ENCODE assay signal across 44 mouse cellular contexts in the genomic region with DNA sequence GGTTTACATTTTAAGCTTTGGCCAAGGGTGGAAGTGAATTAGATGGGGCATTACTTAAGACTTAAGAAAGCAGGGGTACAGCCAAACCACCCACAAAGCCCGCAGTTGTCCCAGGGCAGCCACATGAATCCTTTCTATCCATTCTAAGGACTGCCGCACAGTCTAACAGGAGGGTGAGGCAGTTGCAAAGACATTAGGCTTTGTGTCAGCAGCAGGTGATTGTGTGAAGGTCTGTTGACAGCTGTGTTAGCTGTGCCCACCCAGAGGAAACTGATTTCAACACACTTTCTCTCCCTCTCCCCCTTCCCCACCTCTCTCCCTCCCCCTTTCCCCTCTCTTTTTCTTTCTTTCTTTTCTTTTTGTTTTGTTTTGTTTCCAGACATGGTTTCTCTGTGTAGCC. TPM values are rescaled to one million over a fixed set of nuclear protein-coding genes. Genes with fewer than 3 reads are reported as not detected.
"Had no signal": no experiment of that assay in that cellular context is flagged by ENCODE, and none has a peak within 500 bp of the region (broad histone marks: within the 10 kb centered on the region; RNA-seq: fewer than 3 reads in every experiment).

No protein-coding gene starts in this region.

- H3K4me2 ChIP-seq: limb, embryonic 12.5 days; limb, embryonic 13.5 days; limb, embryonic 15.5 days; liver, embryonic 11.5 days; liver, embryonic 12.5 days; liver, embryonic 13.5 days; liver, embryonic 15.5 days; lung, embryonic 14.5 days; lung, embryonic 15.5 days; midbrain, embryonic 11.5 days; midbrain, embryonic 12.5 days; midbrain, embryonic 13.5 days; midbrain, embryonic 15.5 days; neural tube, embryonic 12.5 days; neural tube, embryonic 13.5 days had no signal

- H3K27ac ChIP-seq: limb, embryonic 10.5 days; limb, embryonic 12.5 days; limb, embryonic 13.5 days; limb, embryonic 15.5 days; liver, embryonic 12.5 days; liver, embryonic 13.5 days; liver, embryonic 14.5 days; liver, embryonic 15.5 days; lung, embryonic 15.5 days; macrophage; midbrain, embryonic 10.5 days; midbrain, embryonic 12.5 days; midbrain, embryonic 13.5 days; midbrain, embryonic 15.5 days; neural tube, embryonic 12.5 days; neural tube, embryonic 13.5 days had no signal

- H3K27me3 ChIP-seq: limb, embryonic 12.5 days; limb, embryonic 13.5 days; limb, embryonic 15.5 days; liver, embryonic 12.5 days; liver, embryonic 13.5 days; liver, embryonic 15.5 days; lung, embryonic 15.5 days; megakaryocyte, embryonic 14.5 days; midbrain, embryonic 12.5 days; midbrain, embryonic 13.5 days; midbrain, embryonic 15.5 days; neural tube, embryonic 12.5 days; neural tube, embryonic 13.5 days had no signal

- H3K9ac ChIP-seq: limb, embryonic 12.5 days; limb, embryonic 13.5 days; limb, embryonic 15.5 days; liver, embryonic 12.5 days; liver, embryonic 13.5 days; liver, embryonic 14.5 days; liver, embryonic 15.5 days; liver, postnatal 0 days; lung, embryonic 14.5 days; lung, embryonic 15.5 days; midbrain, embryonic 12.5 days; midbrain, embryonic 13.5 days; midbrain, embryonic 15.5 days; neural tube, embryonic 12.5 days; neural tube, embryonic 13.5 days had no signal

- H3K4me1 ChIP-seq: midbrain, embryonic 10.5 days; midbrain, embryonic 12.5 days; midbrain, embryonic 13.5 days; neural tube, embryonic 12.5 days; neural tube, embryonic 13.5 days had no signal

- ATAC-seq: liver, embryonic 12.5 days; liver, postnatal 0 days; lung, postnatal 0 days; midbrain, embryonic 13.5 days; midbrain, embryonic 15.5 days; midbrain, embryonic 16.5 days had no signal

- H3K9me3 ChIP-seq: limb, embryonic 10.5 days; limb, embryonic 12.5 days; limb, embryonic 13.5 days; limb, embryonic 15.5 days; liver, embryonic 12.5 days; liver, embryonic 13.5 days; liver, embryonic 15.5 days; lung, embryonic 15.5 days; midbrain, embryonic 10.5 days; midbrain, embryonic 13.5 days; neural tube, embryonic 12.5 days; neural tube, embryonic 13.5 days had no signal

- H3K4me3 ChIP-seq: limb, embryonic 10.5 days; limb, embryonic 12.5 days; limb, embryonic 13.5 days; limb, embryonic 15.5 days; liver, embryonic 12.5 days; liver, embryonic 13.5 days; liver, embryonic 15.5 days; lung, embryonic 15.5 days; megakaryocyte, embryonic 14.5 days; midbrain, embryonic 10.5 days; midbrain, embryonic 12.5 days; midbrain, embryonic 13.5 days; midbrain, embryonic 15.5 days; neural tube, embryonic 12.5 days; neural tube, embryonic 13.5 days had no signal

- H3K36me3 ChIP-seq: limb, embryonic 10.5 days; limb, embryonic 12.5 days; limb, embryonic 13.5 days; limb, embryonic 15.5 days; liver, embryonic 12.5 days; liver, embryonic 13.5 days; liver, embryonic 15.5 days; lung, embryonic 15.5 days; midbrain, embryonic 10.5 days; midbrain, embryonic 12.5 days; midbrain, embryonic 13.5 days; midbrain, embryonic 15.5 days; neural tube, embryonic 12.5 days; neural tube, embryonic 13.5 days had no signal

- DNase-seq: left cerebral cortex, postnatal 4 days; liver; liver, embryonic 13.5 days; liver, postnatal 0 days; lung, adult 18-20 months; lung, adult 2 months; lung, embryonic 14.5 days; lung, postnatal 10 days; lung, postnatal 14 days; lung, postnatal 36 days; lung, postnatal 4 days; midbrain, embryonic 14.5 days had no signal

RNA-seq across cellular contexts. Expression of a gene that starts 21.9 kb away (rescaled TPM):
- total RNA-seq: left cerebral cortex, postnatal 10 days; left cerebral cortex, postnatal 14 days; left cerebral cortex, postnatal 36 days; left cerebral cortex, postnatal 4 days; liver, adult 2 months; megakaryocyte progenitor cell, adult 5-6 weeks; megakaryocyte, adult 5-6 weeks; megakaryocyte-erythroid progenitor cell, adult 5-6 weeks; midbrain, postnatal 0 days; monocyte, adult 5-6 weeks had no signal
- polyA plus RNA-seq: limb, embryonic 10.5 days; limb, embryonic 12.5 days; limb, embryonic 13.5 days; limb, embryonic 14.5 days; liver, adult 2 months; liver, embryonic 11.5 days; liver, embryonic 12.5 days; liver, embryonic 13.5 days; liver, embryonic 14.5 days; liver, embryonic 15.5 days; liver, embryonic 16.5 days; liver, postnatal 0 days; lung, embryonic 14.5 days; macrophage; midbrain, embryonic 11.5 days; midbrain, embryonic 12.5 days; midbrain, embryonic 14.5 days; midbrain, embryonic 15.5 days; neural tube, embryonic 11.5 days; neural tube, embryonic 12.5 days had no signal
